Mouse (Mus musculus): ENCODE data around the gene Cit.

- no peak for TF ChIP-seq CTCF (IDR thresholded peaks at IDR 0.05; ENCODE audit: borderline replicate concordance, control insufficient read depth, extremely low read depth, insufficient read depth, low read length, poor library complexity)
- no peak for TF ChIP-seq POLR2A (IDR thresholded peaks at IDR 0.05; ENCODE audit: control insufficient read depth, extremely low read depth, insufficient read depth, low read length, poor library complexity)
These were observed 152.3 kb downstream of the Cit start for GRCm38 (mm10) chr5:115997376-115997775.
